Mouse (Mus musculus) liver, adult (tissue): ENCODE results near the gene Tuba3a.

Experiments used
- GATA4 ChIP-seq: IDR thresholded peaks from 2 replicates; pipeline ENCODE4 v1.6.1; 2014; ENCODE audit warnings: mild to moderate bottlenecking, low read length; ENCODE audit not compliant: insufficient replicate concordance

Gene Tuba3a

GRCm38 (mm10) chr6:125231117-125232044 lies 54.5 kb downstream of the Tuba3a start, which contains the start of gene Tapbpl:
TSS of gene Tapbpl (minus strand) at chr6:125231860.
- no peak for TF ChIP-seq GATA4

DNA sequence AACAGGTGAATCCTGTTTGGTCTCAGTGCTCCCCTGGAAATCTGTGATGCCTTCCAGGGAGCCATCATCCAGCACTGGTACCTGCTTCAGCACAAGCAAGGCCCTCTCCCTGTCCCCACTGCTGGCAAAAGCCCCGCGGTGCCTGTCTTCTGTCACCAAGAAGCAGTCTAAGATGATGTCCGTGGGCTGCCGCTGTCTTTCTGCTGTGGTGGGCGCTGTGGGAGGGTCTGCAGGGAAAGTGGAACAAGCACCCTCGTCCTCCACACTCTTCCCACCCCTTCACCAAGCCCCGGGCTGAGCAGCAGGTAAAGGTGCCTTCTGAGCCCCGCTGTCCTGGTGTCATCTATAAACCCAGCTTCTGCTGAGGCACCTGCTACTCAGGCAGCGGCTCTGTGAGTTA lies 55.3 kb downstream of the Tuba3a start:
- TF ChIP-seq GATA4: no peak
